Mouse (Mus musculus) WW6 (cell line): ENCODE measurements around the gene Otop3.
"Not testable (repeated sequence)": the region's sequence is repeated elsewhere in the genome, so short reads cannot be mapped to it uniquely, and the experiment has no call there.

Source experiments
- DNase-seq: peaks from one replicate; pipeline ENCODE4 v3.0.0-alpha.2; 2013; ENCODE audit warnings: low read depth, low spot score

The Otop3 gene

GRCm38 (mm10) chr11:115366039-115366705 lies 31.6 kb downstream of the Otop3 start:
- no peak for DNase-seq

DNA sequence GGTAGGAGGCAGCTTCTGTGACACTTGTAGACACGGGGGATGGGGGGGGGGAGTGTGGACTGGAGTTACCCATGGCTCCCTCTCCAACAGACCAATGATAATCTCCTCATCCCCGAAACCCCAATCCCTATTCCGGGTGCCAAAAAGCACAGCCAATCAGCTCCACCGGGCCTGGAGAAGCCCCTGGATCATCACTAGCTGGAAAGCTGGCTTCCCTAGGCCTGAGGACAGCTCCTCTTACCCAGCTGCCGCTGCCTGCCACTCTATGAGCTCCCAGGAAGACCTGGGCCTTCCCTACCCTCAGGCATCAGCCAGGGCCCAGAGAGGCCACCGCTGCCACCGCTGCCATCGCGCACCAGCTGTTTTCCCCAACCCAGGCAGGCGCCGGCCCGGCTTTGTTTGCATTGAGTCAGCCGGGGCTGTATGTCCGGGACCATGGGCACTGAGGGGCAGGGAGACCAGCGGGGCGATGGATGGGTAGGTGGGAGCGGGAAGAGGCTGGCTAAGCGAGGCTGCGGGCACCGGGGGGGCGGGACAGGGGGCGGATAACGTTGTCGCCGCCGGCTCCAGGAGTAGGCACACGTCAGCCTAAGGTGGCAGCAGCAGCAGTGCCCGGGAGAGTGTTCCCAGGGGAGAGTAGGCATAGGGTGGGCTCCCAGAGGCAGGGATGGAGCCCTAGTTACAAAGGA lies 32.3 kb downstream of the Otop3 start:
- DNase-seq = no peak

- peak; percentile 65 for DNase-seq
Observed at GRCm38 (mm10) chr11:115367395-115367944, 32.9 kb downstream of the Otop3 start, which contains the start of gene Hid1. Hid1 (minus strand) TSS chr11:115367756.

DNA sequence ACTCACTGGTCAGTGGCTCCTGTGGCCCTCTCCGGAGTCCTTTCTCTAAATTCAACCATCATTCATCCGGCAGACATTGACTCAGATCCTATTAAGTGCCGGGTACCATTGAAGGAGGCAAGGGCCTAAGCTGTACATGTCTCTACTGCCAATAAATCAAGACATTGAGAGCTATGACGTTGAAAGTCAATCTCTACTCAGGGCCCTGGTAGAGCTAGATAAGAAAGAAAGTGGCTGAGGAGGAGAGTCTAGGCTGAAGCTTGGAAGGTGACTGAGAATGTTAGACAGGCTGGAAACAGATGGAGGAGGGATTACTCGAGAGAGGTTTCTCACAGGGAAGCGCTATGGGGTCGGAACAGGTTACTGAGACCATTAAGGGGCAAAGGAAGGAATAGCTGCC lies 35.8 kb downstream of the Otop3 start:
- DNase-seq = no peak

- DNase-seq = no peak
Observed at GRCm38 (mm10) chr11:115371354-115371753, 36.8 kb downstream of the Otop3 start.

GRCm38 (mm10) chr11:115372015-115372414 lies 37.5 kb downstream of the Otop3 start:
- no peak for DNase-seq

DNA sequence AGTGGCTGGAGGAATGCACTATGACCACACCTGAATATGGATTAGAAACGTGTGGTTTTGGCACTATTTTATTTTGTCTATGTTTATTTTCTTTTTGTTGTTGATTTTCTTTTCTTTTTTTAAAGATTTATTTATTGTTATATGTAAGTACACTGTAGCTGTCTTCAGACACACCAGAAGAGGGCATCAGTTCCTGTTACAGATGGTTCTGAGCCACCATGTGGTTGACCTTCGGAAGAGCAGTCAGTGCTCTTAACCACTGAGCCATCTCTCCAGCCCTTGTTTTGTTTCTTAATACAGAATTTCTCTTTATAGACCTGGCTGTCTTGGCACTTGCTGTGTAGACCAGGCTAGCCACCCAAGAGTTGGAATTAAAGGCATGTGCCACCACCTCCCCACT lies 38.2 kb downstream of the Otop3 start:
- DNase-seq = no peak

DNA sequence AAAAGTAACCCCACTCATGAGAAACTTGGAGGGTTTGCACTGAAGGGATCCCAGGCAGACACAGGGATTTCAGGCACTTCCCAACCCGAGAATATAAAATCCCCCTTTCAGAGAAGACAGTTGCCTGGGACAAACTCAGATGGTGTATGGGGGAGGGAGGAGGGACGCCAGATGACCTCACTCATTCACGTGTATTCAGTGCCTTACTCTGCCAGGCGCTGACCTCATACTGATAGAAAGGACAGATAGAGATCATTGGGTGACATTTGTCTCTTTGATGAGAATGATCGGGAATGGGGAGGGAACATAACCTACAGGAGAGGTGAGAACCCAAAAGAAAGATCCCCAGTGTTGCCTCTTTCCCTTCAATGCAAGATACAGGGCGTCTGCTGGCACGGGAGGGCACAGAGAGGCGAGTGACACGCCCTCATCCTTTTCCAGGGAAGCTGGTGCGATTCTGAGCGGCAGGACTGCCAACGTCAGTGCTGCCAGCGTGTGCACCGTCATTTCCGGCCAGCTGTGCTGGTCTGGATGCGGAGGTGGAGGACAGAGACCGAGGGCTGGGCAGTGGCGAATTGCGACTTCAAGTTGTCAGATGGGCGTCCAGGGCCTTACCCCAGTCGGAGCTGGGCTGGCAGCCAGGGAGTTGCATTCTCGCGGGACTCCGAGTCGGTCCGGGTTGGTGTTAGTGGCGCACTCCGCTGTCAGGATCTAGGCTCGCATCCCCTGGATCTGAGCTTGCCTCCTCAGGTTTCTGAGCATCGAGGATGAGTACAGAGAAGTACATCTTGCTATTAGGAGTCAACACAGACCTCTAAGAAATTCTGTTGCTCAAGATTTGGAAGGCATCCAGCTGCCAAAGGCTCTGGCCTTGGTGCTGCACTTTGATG lies 39.5 kb downstream of the Otop3 start:
- DNase-seq = no peak

GRCm38 (mm10) chr11:115374695-115375425 lies 40.3 kb downstream of the Otop3 start:
- no peak for DNase-seq

DNA sequence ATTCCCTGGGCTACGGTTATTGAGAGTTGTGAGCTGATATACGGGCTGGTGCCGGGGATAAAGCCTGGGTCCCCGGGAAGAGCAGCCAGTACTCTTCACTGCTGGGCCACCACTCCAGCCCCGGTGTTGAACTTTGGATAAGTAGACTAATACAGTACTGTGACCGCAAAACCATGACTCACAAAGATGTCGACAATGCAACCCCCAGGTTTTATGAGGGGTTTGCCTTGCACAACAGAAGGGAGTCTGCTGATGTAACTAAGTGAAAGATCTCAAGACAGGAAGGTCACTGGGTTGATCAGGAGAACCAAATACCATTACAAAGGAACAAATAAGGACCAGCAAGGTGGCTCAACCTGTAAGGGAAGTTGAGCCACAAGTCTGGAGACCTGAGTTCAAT lies 42.2 kb downstream of the Otop3 start:
- no peak for DNase-seq

DNA sequence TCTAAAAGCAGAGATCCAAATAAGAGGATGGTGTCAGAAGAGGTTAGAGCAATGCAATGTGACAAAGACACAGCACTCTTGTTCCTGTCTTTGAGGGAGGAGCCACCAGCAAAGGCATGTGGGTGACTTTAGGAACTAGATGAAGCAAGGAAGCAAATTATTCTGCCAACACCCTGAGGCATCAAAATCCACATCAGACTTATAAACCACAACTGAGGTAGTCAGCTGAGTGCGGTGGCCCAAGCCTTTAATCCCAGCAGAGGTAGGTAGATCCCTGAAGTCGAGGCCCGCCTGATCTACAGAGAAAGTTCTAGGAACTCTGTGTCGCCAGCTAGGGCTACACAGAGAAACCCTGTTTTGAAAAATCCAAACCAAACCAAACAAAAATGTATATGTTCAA lies 42.7 kb downstream of the Otop3 start:
- no peak for DNase-seq

GRCm38 (mm10) chr11:115377854-115378253 lies 43.3 kb downstream of the Otop3 start:
- no peak for DNase-seq

DNA sequence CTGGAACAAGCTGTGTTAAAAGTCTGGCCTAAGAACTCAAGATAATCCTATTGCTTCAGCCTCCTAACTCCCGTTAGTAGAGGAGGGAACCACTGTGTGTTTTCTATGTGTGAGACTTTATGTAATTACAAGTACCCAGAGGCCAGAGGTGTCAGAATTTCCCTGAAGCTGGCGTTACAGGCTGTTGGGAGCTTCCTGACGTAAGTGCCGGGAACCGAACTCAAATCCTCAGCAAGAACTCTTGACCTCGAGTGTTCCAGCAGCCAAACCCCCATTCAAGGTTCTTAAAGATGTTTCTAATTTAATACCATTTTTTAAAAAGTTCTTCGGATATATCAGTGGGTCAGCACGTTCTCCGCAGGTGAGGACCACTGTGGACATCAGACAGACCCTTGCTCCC lies 46.7 kb downstream of the Otop3 start:
- DNase-seq = no peak

- DNase-seq = peak; percentile 84
Observed at GRCm38 (mm10) chr11:115381743-115382539, 47.4 kb downstream of the Otop3 start, which contains the start of gene Cdr2l. Cdr2l (plus strand) TSS chr11:115381916.

- DNase-seq = no peak
Observed at GRCm38 (mm10) chr11:115382891-115383290, 48.4 kb downstream of the Otop3 start.

GRCm38 (mm10) chr11:115383701-115384474 lies 49.4 kb downstream of the Otop3 start:
- no peak for DNase-seq

GRCm38 (mm10) chr11:115384587-115384986 lies 50.1 kb downstream of the Otop3 start:
- DNase-seq = no peak

DNA sequence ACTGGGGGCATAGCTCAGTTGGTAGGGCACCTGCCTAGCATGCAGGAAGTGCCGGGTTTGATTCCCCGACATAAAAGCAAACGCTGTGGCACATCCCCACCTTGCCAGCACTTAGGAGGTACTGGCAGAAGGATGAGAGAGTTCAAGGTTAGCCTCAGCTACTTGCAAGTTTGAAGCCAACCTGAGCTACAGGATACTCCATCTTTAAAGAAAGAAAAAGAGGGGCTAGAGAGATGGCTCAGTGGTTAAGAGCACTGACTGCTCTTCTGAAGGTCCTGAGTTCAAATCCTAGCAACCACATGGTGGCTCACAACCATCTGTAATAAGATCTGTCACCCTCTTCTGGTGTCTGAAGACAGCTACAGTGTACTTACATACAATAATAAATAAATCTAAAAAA lies 52.3 kb downstream of the Otop3 start:
- DNase-seq = not testable (repeated sequence)

- no peak for DNase-seq
Observed at GRCm38 (mm10) chr11:115391358-115391757, 56.8 kb downstream of the Otop3 start.
